Mouse (Mus musculus): ENCODE data around the gene Cops7a. TPM values are rescaled to one million over a fixed set of nuclear protein-coding genes. Genes with fewer than 3 reads are reported as not detected.

Cops7a gene
- polyA plus RNA-seq, 1 experiment from 2014 or later: 179 TPM

- 59% methylated on average over 1 of the region's 1 CpGs for whole genome bisulfite sequencing
- no peak for ATAC-seq (ENCODE audit: low FRiP score, low TSS enrichment)
- H3K9me3 ChIP-seq (ENCODE audit: low read length): no peaks in the 10 kb centered on the region
- peaks cover 11% of the 10 kb centered on the region for H3K4me1 ChIP-seq (ENCODE audit: insufficient read depth, low read length)
- H3K27ac ChIP-seq (ENCODE audit: low read length): no peak overlapping the region
- no peaks in the 10 kb centered on the region for H3K27me3 ChIP-seq (ENCODE audit: insufficient read depth, low read length)
- H3K36me3 ChIP-seq (ENCODE audit: insufficient read depth, low read length): peaks cover 54% of the 10 kb centered on the region
- H3K4me3 ChIP-seq (ENCODE audit: low read length): no peak overlapping the region
- H3K9ac ChIP-seq (replicated peaks; ENCODE audit: low read length): no peak overlapping the region
- H3K4me2 ChIP-seq (replicated peaks; ENCODE audit: low read depth, low read length): no peak overlapping the region
Measured at GRCm38 (mm10) chr6:124936681-124937080, 28.7 kb downstream of the Cops7a start.

GRCm38 (mm10) chr6:124934670-124935069, 30.7 kb downstream of the Cops7a start:
- WGBS: 88% methylated on average over 7 of the region's 7 CpGs
- Histone ChIP-seq H3K4me1 (ENCODE audit: insufficient read depth, low read length) (peaks cover 17% of the 10 kb centered on the region), H3K27ac (ENCODE audit: low read length) (no peak overlapping the region), H3K27me3 (ENCODE audit: insufficient read depth, low read length) (no peaks in the 10 kb centered on the region), H3K4me2 (replicated peaks; ENCODE audit: low read depth, low read length) (no peak overlapping the region), H3K4me3 (ENCODE audit: low read length) (no peak overlapping the region), H3K9me3 (ENCODE audit: low read length) (no peaks in the 10 kb centered on the region), H3K36me3 (ENCODE audit: insufficient read depth, low read length) (peaks cover 54% of the 10 kb centered on the region), H3K9ac (replicated peaks; ENCODE audit: low read length) (no peak overlapping the region)
- ATAC-seq (ENCODE audit: low FRiP score, low TSS enrichment): no peak

- Histone ChIP-seq H3K9me3 (ENCODE audit: low read length) (no peaks in the 10 kb centered on the region), H3K36me3 (ENCODE audit: insufficient read depth, low read length) (peaks cover 44% of the 10 kb centered on the region), H3K27me3 (ENCODE audit: insufficient read depth, low read length) (no peaks in the 10 kb centered on the region), H3K9ac (replicated peaks; ENCODE audit: low read length) (no peak overlapping the region), H3K27ac (ENCODE audit: low read length) (no peak overlapping the region), H3K4me3 (ENCODE audit: low read length) (peak overlapping the region; percentile 95), H3K4me1 (ENCODE audit: insufficient read depth, low read length) (peaks cover 17% of the 10 kb centered on the region), H3K4me2 (replicated peaks; ENCODE audit: low read depth, low read length) (peak overlapping the region; percentile 85; the same call in 1 of the 2 replicates)
- 94% methylated on average over 3 of the region's 3 CpGs for WGBS
- no peak for ATAC-seq (ENCODE audit: low FRiP score, low TSS enrichment)
Measured at GRCm38 (mm10) chr6:124933127-124933526, 32.2 kb downstream of the Cops7a start.

- peak overlapping the region; percentile 97 for H3K27ac ChIP-seq (ENCODE audit: low read length)
- no peak for ATAC-seq (ENCODE audit: low FRiP score, low TSS enrichment)
- no peaks in the 10 kb centered on the region for H3K9me3 ChIP-seq (ENCODE audit: low read length)
- peaks cover 17% of the 10 kb centered on the region for H3K4me1 ChIP-seq (ENCODE audit: insufficient read depth, low read length)
- peak overlapping the region; percentile 85 for H3K4me2 ChIP-seq (replicated peaks; ENCODE audit: low read depth, low read length)
- H3K27me3 ChIP-seq (ENCODE audit: insufficient read depth, low read length): no peaks in the 10 kb centered on the region
- H3K4me3 ChIP-seq (ENCODE audit: low read length): peak overlapping the region; percentile 95
- 29% methylated on average over 12 of the region's 12 CpGs for WGBS
- H3K9ac ChIP-seq (replicated peaks; ENCODE audit: low read length): peak overlapping the region; percentile 97
- H3K36me3 ChIP-seq (ENCODE audit: insufficient read depth, low read length): peaks cover 38% of the 10 kb centered on the region
Measured at GRCm38 (mm10) chr6:124932314-124932695, 33.0 kb downstream of the Cops7a start.

- H3K27me3 ChIP-seq (ENCODE audit: insufficient read depth, low read length): no peaks in the 10 kb centered on the region
- no peaks in the 10 kb centered on the region for H3K9me3 ChIP-seq (ENCODE audit: low read length)
- H3K9ac ChIP-seq (replicated peaks; ENCODE audit: low read length): peak overlapping the region; percentile 97
- H3K4me2 ChIP-seq (replicated peaks; ENCODE audit: low read depth, low read length): peak overlapping the region; percentile 85
- peak overlapping the region; percentile 95 for H3K4me3 ChIP-seq (ENCODE audit: low read length)
- ATAC-seq (ENCODE audit: low FRiP score, low TSS enrichment): peak; percentile 36
- under 1% methylated on average over 46 of the region's 48 CpGs for WGBS
- H3K27ac ChIP-seq (ENCODE audit: low read length): peak overlapping the region; percentile 97
- peaks cover 33% of the 10 kb centered on the region for H3K36me3 ChIP-seq (ENCODE audit: insufficient read depth, low read length)
- H3K4me1 ChIP-seq (ENCODE audit: insufficient read depth, low read length): peaks cover 17% of the 10 kb centered on the region
Measured at GRCm38 (mm10) chr6:124931525-124932313, 33.6 kb downstream of the Cops7a start.

- H3K27ac ChIP-seq (ENCODE audit: low read length): peak within 1 kb of the TSS; percentile 97
- WGBS: under 1% methylated on average over 38 of the region's 64 CpGs
- H3K4me2 ChIP-seq (replicated peaks; ENCODE audit: low read depth, low read length): peak within 1 kb of the TSS; percentile 85
- no peaks in the 10 kb centered on the region for H3K9me3 ChIP-seq (ENCODE audit: low read length)
- H3K36me3 ChIP-seq (ENCODE audit: insufficient read depth, low read length): peaks cover 26% of the 10 kb centered on the region
- no peaks in the 10 kb centered on the region for H3K27me3 ChIP-seq (ENCODE audit: insufficient read depth, low read length)
- peaks cover 20% of the 10 kb centered on the region for H3K4me1 ChIP-seq (ENCODE audit: insufficient read depth, low read length)
- peak within 1 kb of the TSS; percentile 97 for H3K9ac ChIP-seq (replicated peaks; ENCODE audit: low read length)
- H3K4me3 ChIP-seq (ENCODE audit: low read length): peak within 1 kb of the TSS; percentile 95
- peak; percentile 96 for ATAC-seq (ENCODE audit: low FRiP score, low TSS enrichment)
Measured at GRCm38 (mm10) chr6:124930754-124931524, 34.4 kb downstream of the Cops7a start, which contains the start of gene Mlf2. TSS of gene Mlf2 (plus strand) at chr6:124931386.

GRCm38 (mm10) chr6:124930231-124930630, 35.1 kb downstream of the Cops7a start:
- H3K4me1 ChIP-seq (ENCODE audit: insufficient read depth, low read length): peaks cover 27% of the 10 kb centered on the region
- peak overlapping the region; percentile 95 for H3K4me3 ChIP-seq (ENCODE audit: low read length)
- peak overlapping the region; percentile 85 for H3K4me2 ChIP-seq (replicated peaks; ENCODE audit: low read depth, low read length)
- no peaks in the 10 kb centered on the region for H3K27me3 ChIP-seq (ENCODE audit: insufficient read depth, low read length)
- no peak for ATAC-seq (ENCODE audit: low FRiP score, low TSS enrichment)
- peak overlapping the region; percentile 29 for H3K9ac ChIP-seq (replicated peaks; ENCODE audit: low read length)
- H3K9me3 ChIP-seq (ENCODE audit: low read length): no peaks in the 10 kb centered on the region
- WGBS: 14% methylated on average over 1 of the region's 1 CpGs
- peaks cover 19% of the 10 kb centered on the region for H3K36me3 ChIP-seq (ENCODE audit: insufficient read depth, low read length)
- peak overlapping the region; percentile 90 for H3K27ac ChIP-seq (ENCODE audit: low read length)

- ATAC-seq (ENCODE audit: low FRiP score, low TSS enrichment): no peak
- Histone ChIP-seq H3K36me3 (ENCODE audit: insufficient read depth, low read length) (no peaks in the 10 kb centered on the region), H3K4me2 (replicated peaks; ENCODE audit: low read depth, low read length) (peak overlapping the region; percentile 35), H3K4me3 (ENCODE audit: low read length) (peak overlapping the region; percentile 12), H3K9ac (replicated peaks; ENCODE audit: low read length) (peak overlapping the region; percentile 33; the same call in 1 of the 2 replicates), H3K27ac (ENCODE audit: low read length) (peak overlapping the region; percentile 81), H3K4me1 (ENCODE audit: insufficient read depth, low read length) (peaks cover 31% of the 10 kb centered on the region), H3K9me3 (ENCODE audit: low read length) (no peaks in the 10 kb centered on the region), H3K27me3 (ENCODE audit: insufficient read depth, low read length) (no peaks in the 10 kb centered on the region)
- 31% methylated on average over 5 of the region's 5 CpGs for WGBS
Measured at GRCm38 (mm10) chr6:124925941-124926340, 39.4 kb downstream of the Cops7a start.

GRCm38 (mm10) chr6:124925173-124925793, 40.1 kb downstream of the Cops7a start:
- 15% methylated on average over 12 of the region's 12 CpGs for WGBS
- peak overlapping the region; percentile 33; the same call in 1 of the 2 replicates for H3K9ac ChIP-seq (replicated peaks; ENCODE audit: low read length)

More at GRCm38 (mm10) chr6:124925173-124925793, 40.1 kb downstream of the Cops7a start:
- Histone ChIP-seq H3K4me1 (ENCODE audit: insufficient read depth, low read length) (peaks cover 35% of the 10 kb centered on the region), H3K4me2 (replicated peaks; ENCODE audit: low read depth, low read length) (peak overlapping the region; percentile 35), H3K27ac (ENCODE audit: low read length) (peak overlapping the region; percentile 81), H3K27me3 (ENCODE audit: insufficient read depth, low read length) (no peaks in the 10 kb centered on the region), H3K4me3 (ENCODE audit: low read length) (peak overlapping the region; percentile 12), H3K9me3 (ENCODE audit: low read length) (no peaks in the 10 kb centered on the region), H3K36me3 (ENCODE audit: insufficient read depth, low read length) (no peaks in the 10 kb centered on the region)
- ATAC-seq (ENCODE audit: low FRiP score, low TSS enrichment): no peak
